Comparison of ENCODE assay signal across 9 mouse cellular contexts in genomic region chr10:43174326-43175155, GRCm38 (mm10). TPM values are rescaled to one million over a fixed set of nuclear protein-coding genes. Genes with fewer than 3 reads are reported as not detected.
A peak's percentile ranks its signal among the peaks of the same experiment; 100 is the strongest.
DNase-seq lines count a peak whose midpoint lies in the region; ATAC-seq and TF ChIP-seq lines count a peak whose summit lies in the region.
"Had no signal": no experiment of that assay in that cellular context is flagged by ENCODE, and none has a peak within 500 bp of the region (broad histone marks: within the 10 kb centered on the region; RNA-seq: fewer than 3 reads in every experiment).

TSS of gene Sobp (minus strand) at chr10:43174530.
TSS of gene 9030612E09Rik (plus strand) at chr10:43174704.

- 1% methylated on average over 69 of the region's 91 CpGs for WGBS in spleen, adult 2 months
- 0% methylated on average over 50 of the region's 91 CpGs for WGBS in embryonic facial prominence, embryonic 11.5 days
- under 1% methylated on average over 66 of the region's 91 CpGs for WGBS in intestine, postnatal 0 days
- WGBS in limb, embryonic 11.5 days = under 1% methylated on average over 74 of the region's 91 CpGs

- no peak for TF ChIP-seq POLR2A in spleen, adult 2 months (IDR thresholded peaks at IDR 0.05; ENCODE audit: low read depth, low read length)
- peak; percentile 69 for TF ChIP-seq POLR2A in myocyte (IDR thresholded peaks at IDR 0.05; ENCODE audit: insufficient read length, low read depth)

- H3K9ac ChIP-seq in embryonic facial prominence, embryonic 11.5 days (replicated peaks; ENCODE audit: low read length) = peak within 1 kb of the TSS; percentile 90
- H3K9ac ChIP-seq in intestine, postnatal 0 days (ENCODE audit: low read depth, low read length) = peak within 1 kb of the TSS; percentile 78
- peak within 1 kb of the TSS; percentile 83 for H3K9ac ChIP-seq in limb, embryonic 11.5 days (ENCODE audit: low read length)

- peaks cover 6% of the 10 kb centered on the region for H3K79me2 ChIP-seq in myocyte (ENCODE audit: control insufficient read depth, insufficient read depth)

- no peak within 1 kb of the TSS for H3K27ac ChIP-seq in spleen, adult 2 months (ENCODE audit: insufficient read depth, low read length)
- peak within 1 kb of the TSS; percentile 81 for H3K27ac ChIP-seq in embryonic facial prominence, embryonic 11.5 days (replicated peaks; ENCODE audit: low read depth, low read length)
- H3K27ac ChIP-seq in intestine, postnatal 0 days (ENCODE audit: low read depth, low read length) = no peak within 1 kb of the TSS
- 0 out of 2 replicates have a peak within 1 kb of the TSS, but pooled peaks have one; percentile 24 for H3K27ac ChIP-seq in limb, embryonic 11.5 days (replicated peaks; ENCODE audit: low read depth, low read length)

- no peaks in the 10 kb centered on the region for H3K36me3 ChIP-seq in spleen, adult 2 months (ENCODE audit: control insufficient read depth, insufficient read depth, low read length)
- no peaks in the 10 kb centered on the region for H3K36me3 ChIP-seq in embryonic facial prominence, embryonic 11.5 days (replicated peaks; ENCODE audit: control insufficient read depth, insufficient read depth, low read depth, low read length)
- no peaks in the 10 kb centered on the region for H3K36me3 ChIP-seq in intestine, postnatal 0 days (ENCODE audit: control insufficient read depth, insufficient read depth)
- no peaks in the 10 kb centered on the region for H3K36me3 ChIP-seq in limb, embryonic 11.5 days (ENCODE audit: control insufficient read depth, insufficient read depth, low read length)
- no peaks in the 10 kb centered on the region for H3K36me3 ChIP-seq in myocyte (ENCODE audit: control insufficient read depth, insufficient read depth)
- H3K36me3 ChIP-seq: G1E had no signal

- peak within 1 kb of the TSS; percentile 93 for H3K4me2 ChIP-seq in embryonic facial prominence, embryonic 11.5 days (ENCODE audit: low read depth, low read length)
- H3K4me2 ChIP-seq in intestine, postnatal 0 days (replicated peaks; ENCODE audit: low read depth) = peak within 1 kb of the TSS; percentile 96
- peak within 1 kb of the TSS; percentile 96 for H3K4me2 ChIP-seq in limb, embryonic 11.5 days (ENCODE audit: low read depth, severe bottlenecking)
- H3K4me2 ChIP-seq in myocyte (ENCODE audit: low read depth) = peak within 1 kb of the TSS; percentile 93

- no peak for TF ChIP-seq CTCF in spleen, adult 2 months (IDR thresholded peaks at IDR 0.05; ENCODE audit: extremely low read depth, insufficient read depth, insufficient read length, insufficient replicate concordance)
- TF ChIP-seq CTCF in intestine, postnatal 0 days (IDR thresholded peaks at IDR 0.05; ENCODE audit: low read depth) = no peak

- no peaks in the 10 kb centered on the region for H3K9me3 ChIP-seq in embryonic facial prominence, embryonic 11.5 days (replicated peaks; ENCODE audit: control insufficient read depth, low read length)
- no peaks in the 10 kb centered on the region for H3K9me3 ChIP-seq in intestine, postnatal 0 days (ENCODE audit: control insufficient read depth)
- no peaks in the 10 kb centered on the region for H3K9me3 ChIP-seq in limb, embryonic 11.5 days (ENCODE audit: control insufficient read depth, low read length)
- H3K9me3 ChIP-seq: G1E had no signal

- H3K27me3 ChIP-seq in spleen, adult 2 months (ENCODE audit: control insufficient read depth, insufficient read depth, low read length) = peaks cover 24% of the 10 kb centered on the region
- peaks cover 4% of the 10 kb centered on the region; the same call in 1 of the 2 replicates for H3K27me3 ChIP-seq in embryonic facial prominence, embryonic 11.5 days (ENCODE audit: control insufficient read depth, insufficient read depth, low read length)
- H3K27me3 ChIP-seq in intestine, postnatal 0 days (replicated peaks; ENCODE audit: control insufficient read depth, insufficient read depth, low read length) = peaks cover 78% of the 10 kb centered on the region
- H3K27me3 ChIP-seq in limb, embryonic 11.5 days (ENCODE audit: control insufficient read depth, insufficient read depth, low read length) = peaks cover 8% of the 10 kb centered on the region
- H3K27me3 ChIP-seq in myocyte (ENCODE audit: control insufficient read depth, insufficient read depth, insufficient read length) = peaks cover 7% of the 10 kb centered on the region

- DNase-seq in spleen, adult 2 months (ENCODE audit: low read depth in 1 of 2, low spot score in 2 of 2) = no peak
- DNase-seq in spleen, adult 12 weeks (ENCODE audit: low spot score) = no peak
- DNase-seq in embryonic facial prominence, embryonic 11.5 days (ENCODE audit: low spot score) = peak; percentile 82
- peak; percentile 98 for DNase-seq in heart, adult 11 months
- peak; percentile 77 for DNase-seq in limb, embryonic 11.5 days (ENCODE audit: low spot score)
- peak; percentile 60 for DNase-seq in testis, postnatal 14 days (ENCODE audit: low spot score)

- H3K4me1 ChIP-seq in spleen, adult 2 months (ENCODE audit: control insufficient read depth, insufficient read depth, insufficient read length) = 0 out of 2 replicates have a peak, but pooled peaks cover 3% of the 10 kb centered on the region
- 0 out of 2 replicates have a peak, but pooled peaks cover 2% of the 10 kb centered on the region for H3K4me1 ChIP-seq in embryonic facial prominence, embryonic 11.5 days (ENCODE audit: control insufficient read depth, insufficient read depth, low read length)
- H3K4me1 ChIP-seq in intestine, postnatal 0 days (replicated peaks; ENCODE audit: control insufficient read depth, insufficient read depth, low read length) = no peaks in the 10 kb centered on the region
- peaks cover 12% of the 10 kb centered on the region for H3K4me1 ChIP-seq in limb, embryonic 11.5 days (ENCODE audit: control insufficient read depth, insufficient read depth, low read length)

- peak within 1 kb of the TSS; percentile 48; the same call in 1 of the 2 replicates for H3K4me3 ChIP-seq in spleen, adult 2 months (ENCODE audit: extremely low read depth, insufficient read depth, insufficient read length)
- H3K4me3 ChIP-seq in embryonic facial prominence, embryonic 11.5 days (ENCODE audit: low read depth, low read length) = peak within 1 kb of the TSS; percentile 88
- peak within 1 kb of the TSS; percentile 78 for H3K4me3 ChIP-seq in intestine, postnatal 0 days (ENCODE audit: low read depth, low read length)
- peak within 1 kb of the TSS; percentile 77 for H3K4me3 ChIP-seq in limb, embryonic 11.5 days (ENCODE audit: low read depth, low read length)
- peak within 1 kb of the TSS; percentile 57 for H3K4me3 ChIP-seq in myocyte

- peak within 1 kb of the TSS; percentile 85 for H3ac ChIP-seq in myocyte (ENCODE audit: control insufficient read depth, insufficient read length)

- ATAC-seq in embryonic facial prominence, embryonic 11.5 days (replicated peaks; ENCODE audit: insufficient number of reproducible peaks, low FRiP score, low TSS enrichment, low read depth) = peak; percentile 66
- peak; percentile 57 for ATAC-seq in intestine, postnatal 0 days
- ATAC-seq in limb, embryonic 11.5 days (ENCODE audit: insufficient number of reproducible peaks, low FRiP score, low TSS enrichment, low read depth) = peak; percentile 69

TF ChIP-seq in myocyte, 11 proteins besides CTCF, POLR2A, EP300 and RAD21:
- TF ChIP-seq CEBPB (IDR thresholded peaks at IDR 0.05; ENCODE audit: insufficient read depth, poor library complexity, severe bottlenecking) (no peak), MYOG (IDR thresholded peaks at IDR 0.05; ENCODE audit: control insufficient read depth in 1 of 3, insufficient read depth in 1 of 3, insufficient read length in 2 of 3, low read depth in 2 of 3) (peak in 2 of 3 experiments; percentile 82 to 85), REST (IDR thresholded peaks at IDR 0.05; ENCODE audit: insufficient read depth, insufficient read length) (no peak), MAX (IDR thresholded peaks at IDR 0.05; ENCODE audit: low read depth) (no peak), TCF3 (IDR thresholded peaks at IDR 0.05; ENCODE audit: insufficient read length, low read depth) (peak; percentile 7), E2F4 (IDR thresholded peaks at IDR 0.05; ENCODE audit: insufficient read depth) (no peak), TCF12 (IDR thresholded peaks at IDR 0.05; ENCODE audit: insufficient read depth, poor library complexity, severe bottlenecking) (no peak), POLR2AphosphoS2 (IDR thresholded peaks at IDR 0.05; ENCODE audit: insufficient read length, low read depth) (no peak), USF1 (IDR thresholded peaks at IDR 0.05; ENCODE audit: low read depth) (no peak), MYOD1 (IDR thresholded peaks at IDR 0.05; ENCODE audit: control insufficient read depth in 1 of 3, insufficient read length in 2 of 3, low read depth in 2 of 3) (peak in 2 of 3 experiments; percentile 66 to 74), SRF (IDR thresholded peaks at IDR 0.05; ENCODE audit: control insufficient read depth, insufficient read length, low read depth) (no peak)

RNA-seq across cellular contexts. Expression of gene Sobp, which starts in this region (rescaled TPM):
- 0.02 and 0.04 TPM in 2 replicates for polyA plus RNA-seq in spleen, adult 2 months (2012; rRNA removed)
- polyA plus RNA-seq in embryonic facial prominence, embryonic 11.5 days (2014; fragmentation: Nextera tagmentation; extraction: Ambion mirVana) = 5.2 and 5.3 TPM in 2 replicates
- 0.86 and 0.99 TPM in 2 replicates for polyA plus RNA-seq in intestine, postnatal 0 days (2015; fragmentation: Nextera tagmentation; extraction: Ambion mirVana)
- 3.2 and 3.9 TPM in 2 replicates for polyA plus RNA-seq in limb, embryonic 11.5 days (2014; fragmentation: Nextera tagmentation; extraction: Ambion mirVana)
- polyA plus RNA-seq in myocyte (2012; fragmentation: generic; extraction: Trizol) = 3.2 TPM
- polyA plus RNA-seq: G1E had no signal

RNA-seq across cellular contexts. Expression of gene 9030612E09Rik, which starts in this region (rescaled TPM):
- not detected in 2 replicates for polyA plus RNA-seq in spleen, adult 2 months (2012; rRNA removed)
- 0.81 and 1.7 TPM in 2 replicates for polyA plus RNA-seq in embryonic facial prominence, embryonic 11.5 days (2014; fragmentation: Nextera tagmentation; extraction: Ambion mirVana)
- polyA plus RNA-seq in intestine, postnatal 0 days (2015; fragmentation: Nextera tagmentation; extraction: Ambion mirVana) = 0.14 and 0.26 TPM in 2 replicates
- 0.98 and 1.4 TPM in 2 replicates for polyA plus RNA-seq in limb, embryonic 11.5 days (2014; fragmentation: Nextera tagmentation; extraction: Ambion mirVana)
- polyA plus RNA-seq in myocyte (2012; fragmentation: generic; extraction: Trizol) = 0.35 TPM
- polyA plus RNA-seq: G1E had no signal

Comparison
In these comparisons a context has a peak if more than half of its experiments do, and no peak if none do; other contexts are left out.
1. Peak in ATAC-seq, H3K4me3 ChIP-seq, H3K9ac ChIP-seq and H3K4me2 ChIP-seq in intestine, postnatal 0 days; RNA of the genes that start here not detected or under 1 TPM.
2. DNase-seq: peak in embryonic facial prominence, embryonic 11.5 days (single experiment), heart, adult 11 months (single experiment), limb, embryonic 11.5 days (single experiment) and testis, postnatal 14 days (single experiment); none in spleen, adult 2 months (0 of 2) and spleen, adult 12 weeks (single experiment).
3. H3K27ac ChIP-seq: peak in embryonic facial prominence, embryonic 11.5 days (single experiment) and limb, embryonic 11.5 days (single experiment); none in spleen, adult 2 months (single experiment) and intestine, postnatal 0 days (single experiment).
4. Peak in every context shown above with its lines, with median percentiles within 50 percentile points of each other: H3K4me3 ChIP-seq, ATAC-seq, H3K4me2 ChIP-seq and H3K9ac ChIP-seq.